Comparison of ENCODE assay signal across 25 mouse cellular contexts in genomic region chr13:38448516-38449015, GRCm38 (mm10).
"Had no signal": no experiment of that assay in that cellular context is flagged by ENCODE, and none has a peak within 500 bp of the region (broad histone marks: within the 10 kb centered on the region; RNA-seq: fewer than 3 reads in every experiment).

No protein-coding gene starts in this region.

- H3K36me3 ChIP-seq: heart, embryonic 13.5 days; heart, embryonic 15.5 days; hindbrain, embryonic 13.5 days; hindbrain, embryonic 15.5 days; kidney, embryonic 15.5 days; limb, embryonic 13.5 days; limb, embryonic 15.5 days; liver, embryonic 12.5 days had no signal

- DNase-seq: gastrocnemius, postnatal 14 days; gastrocnemius, postnatal 36 days; heart, adult 2 months; heart, postnatal 14 days; heart, postnatal 36 days; kidney, adult 11 months; kidney, adult 2 months; kidney, adult 9 months; kidney, postnatal 14 days; kidney, postnatal 36 days; layer of hippocampus, adult 9-11 months; left cerebral cortex, postnatal 4 days had no signal

- H3K4me1 ChIP-seq: hindbrain, embryonic 13.5 days; hindbrain, embryonic 15.5 days; limb, embryonic 13.5 days; limb, embryonic 15.5 days; liver, embryonic 12.5 days had no signal

- H3K27me3 ChIP-seq: heart, embryonic 13.5 days; heart, embryonic 15.5 days; hindbrain, embryonic 13.5 days; hindbrain, embryonic 15.5 days; kidney, embryonic 15.5 days; limb, embryonic 13.5 days; limb, embryonic 15.5 days; liver, embryonic 12.5 days had no signal

- H3K9me3 ChIP-seq: heart, embryonic 13.5 days; heart, embryonic 15.5 days; hindbrain, embryonic 13.5 days; hindbrain, embryonic 15.5 days; kidney, embryonic 15.5 days; limb, embryonic 13.5 days; limb, embryonic 15.5 days; liver, embryonic 12.5 days had no signal

- H3K27ac ChIP-seq: heart, adult 2 months; heart, embryonic 13.5 days; heart, embryonic 15.5 days; hindbrain, embryonic 13.5 days; hindbrain, embryonic 15.5 days; hindbrain, postnatal 0 days; kidney, embryonic 15.5 days; kidney, postnatal 0 days; limb, embryonic 13.5 days; limb, embryonic 15.5 days; liver, embryonic 12.5 days; liver, embryonic 14.5 days had no signal

- H3K4me2 ChIP-seq: heart, embryonic 11.5 days; heart, embryonic 13.5 days; heart, embryonic 15.5 days; hindbrain, embryonic 13.5 days; hindbrain, embryonic 15.5 days; kidney, embryonic 15.5 days; limb, embryonic 13.5 days; limb, embryonic 15.5 days; liver, embryonic 12.5 days had no signal

- H3K9ac ChIP-seq: heart, embryonic 13.5 days; heart, embryonic 15.5 days; hindbrain, embryonic 13.5 days; hindbrain, embryonic 15.5 days; kidney, embryonic 15.5 days; limb, embryonic 13.5 days; limb, embryonic 15.5 days; liver, embryonic 12.5 days; liver, embryonic 14.5 days had no signal

- ATAC-seq: hindbrain, postnatal 0 days; intestine, embryonic 16.5 days; liver, embryonic 12.5 days had no signal

- H3K4me3 ChIP-seq: heart, adult 2 months; heart, embryonic 13.5 days; heart, embryonic 15.5 days; hindbrain, embryonic 13.5 days; hindbrain, embryonic 15.5 days; kidney, embryonic 15.5 days; limb, embryonic 13.5 days; limb, embryonic 15.5 days; liver, embryonic 12.5 days had no signal
